Mouse (Mus musculus): ENCODE data around the gene Dnaic2. TPM values are rescaled to one million over a fixed set of nuclear protein-coding genes. Genes with fewer than 3 reads are reported as not detected.
A peak's percentile ranks its signal among the peaks of the same experiment; 100 is the strongest.

The Dnaic2 gene
- polyA plus RNA-seq, 1 experiment from 2014 or later: 0.29 TPM

GRCm38 (mm10) chr11:114780076-114780475 lies 52.9 kb downstream of the Dnaic2 start:
- 46% methylated on average over 9 of the region's 9 CpGs for WGBS
- H3K9ac ChIP-seq: no peak overlapping the region
- no peak for ATAC-seq
- H3K27me3 ChIP-seq (replicated peaks): peaks cover 11% of the 10 kb centered on the region; the same call in 1 of the 2 replicates
- H3K4me2 ChIP-seq (replicated peaks): no peak overlapping the region
- no peaks in the 10 kb centered on the region for H3K4me1 ChIP-seq (replicated peaks)
- no peak overlapping the region for H3K4me3 ChIP-seq (replicated peaks)
- H3K36me3 ChIP-seq: no peaks in the 10 kb centered on the region
- H3K27ac ChIP-seq: no peak overlapping the region
- no peaks in the 10 kb centered on the region for H3K9me3 ChIP-seq

- WGBS: 47% methylated on average over 10 of the region's 10 CpGs
- Histone ChIP-seq H3K9ac (no peak overlapping the region), H3K4me3 (replicated peaks) (peak overlapping the region; percentile 28), H3K4me1 (replicated peaks) (peaks cover 8% of the 10 kb centered on the region), H3K36me3 (no peaks in the 10 kb centered on the region), H3K4me2 (replicated peaks) (peak overlapping the region; percentile 59), H3K9me3 (no peaks in the 10 kb centered on the region), H3K27ac (no peak overlapping the region), H3K27me3 (replicated peaks) (peaks cover 60% of the 10 kb centered on the region)
- ATAC-seq: no peak
Observed at GRCm38 (mm10) chr11:114785892-114786291, 58.7 kb downstream of the Dnaic2 start.

- Histone ChIP-seq H3K4me2 (replicated peaks) (peak overlapping the region; percentile 59), H3K4me1 (replicated peaks) (peaks cover 11% of the 10 kb centered on the region), H3K9ac (no peak overlapping the region), H3K9me3 (no peaks in the 10 kb centered on the region), H3K27me3 (replicated peaks) (peaks cover 64% of the 10 kb centered on the region), H3K27ac (no peak overlapping the region), H3K36me3 (no peaks in the 10 kb centered on the region), H3K4me3 (replicated peaks) (peak overlapping the region; percentile 28)
- WGBS: 1% methylated on average over 43 of the region's 43 CpGs
- ATAC-seq: peak; percentile 50
Observed at GRCm38 (mm10) chr11:114786326-114786725, 59.1 kb downstream of the Dnaic2 start.

GRCm38 (mm10) chr11:114787611-114788010 lies 60.4 kb downstream of the Dnaic2 start:
- 72% methylated on average over 3 of the region's 3 CpGs for WGBS
- H3K4me2 ChIP-seq (replicated peaks): no peak overlapping the region
- no peak for ATAC-seq
- H3K27ac ChIP-seq: no peak overlapping the region
- H3K27me3 ChIP-seq (replicated peaks): peaks cover 77% of the 10 kb centered on the region
- no peaks in the 10 kb centered on the region for H3K9me3 ChIP-seq
- no peaks in the 10 kb centered on the region for H3K36me3 ChIP-seq
- H3K4me3 ChIP-seq (replicated peaks): no peak overlapping the region
- H3K9ac ChIP-seq: no peak overlapping the region
- peaks cover 20% of the 10 kb centered on the region for H3K4me1 ChIP-seq (replicated peaks)

- H3K36me3 ChIP-seq: no peaks in the 10 kb centered on the region
- no peak overlapping the region for H3K27ac ChIP-seq
- peaks cover 92% of the 10 kb centered on the region for H3K27me3 ChIP-seq (replicated peaks)
- ATAC-seq: peak; percentile 64
- peak overlapping the region; percentile 44 for H3K4me2 ChIP-seq (replicated peaks)
- no peak overlapping the region for H3K9ac ChIP-seq
- peaks cover 20% of the 10 kb centered on the region for H3K4me1 ChIP-seq (replicated peaks)
- H3K9me3 ChIP-seq: no peaks in the 10 kb centered on the region
- WGBS: 11% methylated on average over 30 of the region's 30 CpGs
- no peak overlapping the region for H3K4me3 ChIP-seq (replicated peaks)
Observed at GRCm38 (mm10) chr11:114789061-114789714, 62.0 kb downstream of the Dnaic2 start.

GRCm38 (mm10) chr11:114789716-114790115 lies 62.5 kb downstream of the Dnaic2 start:
- Histone ChIP-seq H3K9me3 (no peaks in the 10 kb centered on the region), H3K36me3 (no peaks in the 10 kb centered on the region), H3K27me3 (replicated peaks) (peaks cover 90% of the 10 kb centered on the region), H3K4me3 (replicated peaks) (no peak overlapping the region), H3K4me1 (replicated peaks) (peaks cover 21% of the 10 kb centered on the region), H3K9ac (no peak overlapping the region), H3K27ac (no peak overlapping the region), H3K4me2 (replicated peaks) (no peak overlapping the region)
- 55% methylated on average over 9 of the region's 9 CpGs for WGBS
- ATAC-seq: no peak

GRCm38 (mm10) chr11:114790171-114790570 lies 63.0 kb downstream of the Dnaic2 start:
- H3K4me3 ChIP-seq (replicated peaks): no peak overlapping the region
- 69% methylated on average over 12 of the region's 12 CpGs for WGBS
- H3K9me3 ChIP-seq: no peaks in the 10 kb centered on the region
- no peaks in the 10 kb centered on the region for H3K36me3 ChIP-seq
- no peak overlapping the region for H3K27ac ChIP-seq
- no peak for ATAC-seq
- H3K4me2 ChIP-seq (replicated peaks): no peak overlapping the region
- H3K4me1 ChIP-seq (replicated peaks): peaks cover 25% of the 10 kb centered on the region
- H3K9ac ChIP-seq: no peak overlapping the region
- H3K27me3 ChIP-seq (replicated peaks): peaks cover 86% of the 10 kb centered on the region

GRCm38 (mm10) chr11:114790841-114791240 lies 63.6 kb downstream of the Dnaic2 start:
- 23% methylated on average over 4 of the region's 4 CpGs for WGBS
- peaks cover 30% of the 10 kb centered on the region for H3K4me1 ChIP-seq (replicated peaks)
- H3K27me3 ChIP-seq (replicated peaks): peaks cover 79% of the 10 kb centered on the region
- no peak overlapping the region for H3K9ac ChIP-seq
- no peaks in the 10 kb centered on the region for H3K36me3 ChIP-seq
- H3K4me3 ChIP-seq (replicated peaks): no peak overlapping the region
- H3K4me2 ChIP-seq (replicated peaks): no peak overlapping the region
- H3K9me3 ChIP-seq: no peaks in the 10 kb centered on the region
- no peak for ATAC-seq
- no peak overlapping the region for H3K27ac ChIP-seq

GRCm38 (mm10) chr11:114791351-114791889 lies 64.2 kb downstream of the Dnaic2 start:
- Histone ChIP-seq H3K4me1 (replicated peaks) (peaks cover 30% of the 10 kb centered on the region), H3K27me3 (replicated peaks) (peaks cover 73% of the 10 kb centered on the region), H3K9me3 (no peaks in the 10 kb centered on the region), H3K4me3 (replicated peaks) (peak overlapping the region; percentile 41), H3K36me3 (no peaks in the 10 kb centered on the region), H3K4me2 (replicated peaks) (peak overlapping the region; percentile 89), H3K9ac (peak overlapping the region; percentile 26; the same call in 1 of the 2 replicates), H3K27ac (no peak overlapping the region)
- WGBS: 2% methylated on average over 50 of the region's 50 CpGs
- no peak for ATAC-seq

- Histone ChIP-seq H3K4me3 (replicated peaks) (peak overlapping the region; percentile 41), H3K4me2 (replicated peaks) (peak overlapping the region; percentile 89), H3K9me3 (no peaks in the 10 kb centered on the region), H3K27me3 (replicated peaks) (peaks cover 68% of the 10 kb centered on the region), H3K4me1 (replicated peaks) (peaks cover 28% of the 10 kb centered on the region), H3K27ac (no peak overlapping the region), H3K9ac (peak overlapping the region; percentile 26; the same call in 1 of the 2 replicates), H3K36me3 (no peaks in the 10 kb centered on the region)
- WGBS: under 1% methylated on average over 58 of the region's 59 CpGs
- no peak for ATAC-seq
Observed at GRCm38 (mm10) chr11:114791891-114792411, 64.7 kb downstream of the Dnaic2 start.

- no peak overlapping the region for H3K27ac ChIP-seq
- no peak for ATAC-seq
- H3K27me3 ChIP-seq (replicated peaks): peaks cover 61% of the 10 kb centered on the region
- 50% methylated on average over 5 of the region's 5 CpGs for WGBS
- H3K9ac ChIP-seq: no peak overlapping the region
- H3K4me1 ChIP-seq (replicated peaks): peaks cover 28% of the 10 kb centered on the region
- H3K36me3 ChIP-seq: no peaks in the 10 kb centered on the region
- no peaks in the 10 kb centered on the region for H3K9me3 ChIP-seq
- no peak overlapping the region for H3K4me3 ChIP-seq (replicated peaks)
- no peak overlapping the region for H3K4me2 ChIP-seq (replicated peaks)
Observed at GRCm38 (mm10) chr11:114792931-114793494, 65.8 kb downstream of the Dnaic2 start.

- peaks cover 28% of the 10 kb centered on the region for H3K4me1 ChIP-seq (replicated peaks)
- no peaks in the 10 kb centered on the region for H3K9me3 ChIP-seq
- ATAC-seq: no peak
- no peak overlapping the region for H3K4me3 ChIP-seq (replicated peaks)
- H3K27me3 ChIP-seq (replicated peaks): peaks cover 54% of the 10 kb centered on the region
- 65% methylated on average over 19 of the region's 19 CpGs for WGBS
- H3K9ac ChIP-seq: no peak overlapping the region
- no peaks in the 10 kb centered on the region for H3K36me3 ChIP-seq
- no peak overlapping the region for H3K27ac ChIP-seq
- no peak overlapping the region for H3K4me2 ChIP-seq (replicated peaks)
Observed at GRCm38 (mm10) chr11:114793868-114794545, 66.8 kb downstream of the Dnaic2 start.
